Mouse (Mus musculus): ENCODE data around the gene Dop1b.
"Not testable (repeated sequence)": the region's sequence is repeated elsewhere in the genome, so short reads cannot be mapped to it uniquely, and the experiment has no call there.

- TF ChIP-seq CTCF (IDR thresholded peaks at IDR 0.05; ENCODE audit: control insufficient read depth, insufficient read depth, low read length); POLR2A (IDR thresholded peaks at IDR 0.05; ENCODE audit: borderline replicate concordance, control insufficient read depth, low read depth, low read length): not testable (repeated sequence)
Measured at GRCm38 (mm10) chr16:93822433-93823225, 110.9 kb downstream of the Dop1b start.
